Mouse (Mus musculus) hindbrain, embryonic 16.5 days (tissue): ENCODE data around the gene Smad9. TPM values are rescaled to one million over a fixed set of nuclear protein-coding genes. Genes with fewer than 3 reads are reported as not detected.

Experiments
- ATAC-seq: fragments of 200-750 bp; cut with Nextera tagmentation; 2 replicates; pipeline ENCODE4 v1.8.0; 2017; ENCODE audit warnings: moderate TSS enrichment, moderate library complexity
- H3K27ac ChIP-seq: fragments of 300-500 bp; sonication (generic); 2 replicates; pipeline ENCODE4 v1.5.1; 2014; ENCODE audit warnings: low read depth, mild to moderate bottlenecking, control low read depth, low read length, moderate library complexity
- H3K27me3 ChIP-seq: fragments of 300-500 bp; sonication (generic); replicated peaks from 2 replicates; pipeline ENCODE4 v1.6.1; 2014; ENCODE audit warnings: low read length; ENCODE audit not compliant: control insufficient read depth, insufficient read depth
- H3K36me3 ChIP-seq: fragments of 300-500 bp; sonication (generic); 2 replicates; pipeline ENCODE4 v1.6.1; 2014; ENCODE audit warnings: mild to moderate bottlenecking, low read length, moderate library complexity, mixed read lengths; ENCODE audit not compliant: control insufficient read depth, insufficient read depth
- H3K4me1 ChIP-seq: fragments of 300-500 bp; sonication (generic); 2 replicates; pipeline ENCODE4 v1.6.1; 2014; ENCODE audit warnings: low read depth, low read length; ENCODE audit not compliant: control insufficient read depth, insufficient read depth
- H3K4me2 ChIP-seq: fragments of 300-500 bp; sonication (generic); 2 replicates; pipeline ENCODE4 v1.6.1; 2014; ENCODE audit warnings: mild to moderate bottlenecking, low read length, control low read depth, moderate library complexity
- H3K4me3 ChIP-seq: fragments of 300-500 bp; sonication (generic); 2 replicates; pipeline ENCODE4 v1.5.1; 2014; ENCODE audit warnings: mild to moderate bottlenecking, low read length, control low read depth, moderate library complexity
- H3K9ac ChIP-seq: fragments of 300-500 bp; sonication (generic); 2 replicates; pipeline ENCODE4 v1.6.1; 2014; ENCODE audit warnings: low read depth, mild to moderate bottlenecking, control low read depth, low read length, moderate library complexity
- H3K9me3 ChIP-seq: fragments of 300-500 bp; sonication (generic); 2 replicates; pipeline ENCODE4 v1.6.1; 2014; ENCODE audit warnings: mild to moderate bottlenecking, low read length, moderate library complexity; ENCODE audit not compliant: control insufficient read depth
- WGBS: fragments of 180-500 bp; shearing (Covaris S2); extraction: QIAGEN DNeasy Blood & Tissue Kit; methylation state at CpG from one replicate; pipeline ENCODE4 v1.1.7; 2014; 5-methylcytosine and 5-hydroxymethylcytosine counted together
- polyA plus RNA-seq: library from polyadenylated mRNA; unstranded; fragments of >200 nt; fragmentation: Nextera tagmentation; extraction: Ambion mirVana; gene quantifications from 2 replicates; pipeline ENCODE4 v1.2.1, GENCODE M21; 2015

Gene Smad9
- polyA plus RNA-seq: 0.57 and 0.90 TPM in 2 replicates

DNA sequence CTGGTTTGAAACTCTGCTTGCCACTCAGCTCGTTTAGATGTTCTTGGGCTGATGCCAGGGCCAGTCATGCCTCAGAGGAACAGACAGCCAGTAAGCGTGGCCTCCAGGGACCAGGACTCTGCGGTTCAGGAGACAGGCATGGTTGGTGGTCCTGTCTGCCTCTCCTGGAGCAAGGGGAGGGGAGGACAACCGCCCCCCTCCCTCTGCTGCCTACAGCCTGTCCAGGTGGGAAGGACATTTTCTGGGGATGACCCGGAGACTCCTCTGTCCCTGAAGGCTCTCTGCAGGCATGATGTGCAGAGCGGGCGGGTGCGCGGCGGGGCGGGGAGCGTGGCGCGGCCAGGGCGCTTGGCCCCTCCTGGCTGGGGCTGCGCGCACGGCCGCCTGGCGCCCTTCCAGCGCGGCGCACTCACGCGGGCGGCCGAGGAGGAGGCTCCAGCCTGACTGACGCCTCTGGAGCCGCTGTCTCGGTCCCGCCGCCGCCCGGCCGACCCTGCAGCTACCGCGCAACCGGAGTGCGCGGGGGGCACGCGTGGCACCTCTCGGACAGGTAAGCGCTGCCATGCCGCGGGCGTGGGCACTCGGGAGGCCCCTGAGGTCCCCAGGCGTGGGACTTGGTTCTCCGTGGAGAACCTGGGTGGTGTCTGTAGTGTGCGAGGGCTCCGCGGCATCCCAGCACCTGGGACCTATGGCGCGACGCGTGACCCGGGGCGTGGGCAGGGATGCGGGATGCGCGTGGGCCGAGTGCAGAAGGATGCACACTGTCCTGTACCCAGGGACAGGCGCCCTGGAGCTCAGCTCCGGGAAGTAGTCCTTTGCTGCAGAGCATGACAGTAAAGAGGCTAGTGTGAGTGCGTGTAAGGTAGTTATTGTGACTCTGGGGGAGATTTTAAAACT is at the start of gene Smad9:
Gene Smad9, plus strand, starts transcription at position 438 of the 897 bp plus-strand sequence.
- H3K27me3 ChIP-seq: no peaks in the 10 kb centered on the region
- peak within 1 kb of the TSS; percentile 86 for H3K9ac ChIP-seq
- H3K9me3 ChIP-seq: no peaks in the 10 kb centered on the region
- H3K36me3 ChIP-seq: 0 out of 2 replicates have a peak, but pooled peaks cover 2% of the 10 kb centered on the region
- no peak within 1 kb of the TSS for H3K27ac ChIP-seq
- H3K4me2 ChIP-seq: peak within 1 kb of the TSS; percentile 71
- H3K4me1 ChIP-seq: peaks cover 5% of the 10 kb centered on the region; the same call in 1 of the 2 replicates
- peak; percentile 88 for ATAC-seq
- peak within 1 kb of the TSS; percentile 52 for H3K4me3 ChIP-seq
- under 1% methylated on average over 43 of the region's 66 CpGs for WGBS

DNA sequence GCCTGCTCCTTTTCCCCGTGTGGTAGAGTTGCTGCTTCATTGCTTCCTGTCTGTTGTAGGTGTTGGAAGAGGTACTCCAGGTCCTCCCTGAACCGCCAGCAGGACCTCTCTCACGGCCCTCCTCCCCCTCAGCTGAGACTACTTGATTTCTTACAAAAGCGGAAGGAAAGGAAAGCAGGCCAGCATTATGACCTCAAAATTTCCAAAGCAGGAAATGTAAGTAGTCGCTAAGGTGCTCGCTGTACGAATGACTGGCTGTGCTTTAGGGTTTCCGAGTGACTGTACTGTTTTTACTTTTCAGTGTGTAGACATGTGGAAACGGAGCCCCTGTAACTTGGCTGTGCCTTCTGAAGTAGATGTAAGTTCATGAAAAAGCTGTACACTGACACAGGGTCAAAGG is 46.4 kb upstream of the Smad9 start:
- Histone ChIP-seq H3K36me3 (peaks cover 28% of the 10 kb centered on the region), H3K4me3 (no peak overlapping the region), H3K9me3 (no peaks in the 10 kb centered on the region), H3K4me2 (no peak overlapping the region), H3K4me1 (no peaks in the 10 kb centered on the region), H3K27ac (no peak overlapping the region), H3K9ac (no peak overlapping the region), H3K27me3 (no peaks in the 10 kb centered on the region)
- no peak for ATAC-seq
- 93% methylated on average over 9 of the region's 9 CpGs for WGBS

DNA sequence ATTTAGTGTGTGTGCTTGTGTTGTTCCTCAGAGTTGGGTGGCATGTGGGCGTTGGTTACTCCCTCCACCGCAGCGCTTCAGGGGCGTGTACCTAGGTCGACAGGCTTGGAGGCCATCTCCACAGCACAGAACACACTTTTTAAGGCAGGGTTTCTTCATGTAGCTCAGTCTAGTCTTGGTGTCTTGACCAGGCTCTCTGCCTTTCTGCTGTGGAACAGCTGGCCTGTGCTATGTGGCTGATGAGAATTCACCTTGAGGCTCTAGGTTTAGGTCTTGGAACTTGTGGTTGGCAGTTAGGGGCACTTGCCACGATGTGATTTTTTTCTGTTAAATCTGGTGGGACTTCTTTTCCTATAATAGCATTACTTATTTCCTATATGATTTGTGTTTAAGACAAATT is 41.1 kb upstream of the Smad9 start, which contains the start of gene Gm21958:
Gene Gm21958, minus strand, starts transcription at position 101 of the 400 bp plus-strand sequence.
- no peak within 1 kb of the TSS for H3K9ac ChIP-seq
- no peaks in the 10 kb centered on the region for H3K27me3 ChIP-seq
- WGBS: 98% methylated on average over 6 of the region's 6 CpGs

DNA sequence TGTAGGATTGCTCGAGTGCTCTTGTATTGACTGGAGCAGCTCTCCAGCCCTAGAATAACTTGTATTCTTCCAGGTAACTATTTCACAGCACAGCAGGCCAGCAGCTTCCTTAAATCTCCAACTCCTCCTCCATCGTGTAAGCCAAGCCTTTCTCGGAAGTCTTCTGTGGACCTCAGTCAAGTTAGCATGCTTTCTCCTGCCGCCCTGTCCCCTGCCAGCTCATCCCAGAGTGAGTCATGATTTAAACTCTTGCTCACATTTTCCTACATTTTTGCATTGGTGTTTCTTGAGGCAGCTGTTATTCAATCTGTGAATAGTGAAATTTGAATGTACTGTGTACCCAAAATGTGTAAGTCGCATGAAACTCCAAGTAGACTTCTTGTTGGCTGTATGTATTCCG is 39.9 kb upstream of the Smad9 start:
- H3K4me1 ChIP-seq: no peaks in the 10 kb centered on the region
- no peak overlapping the region for H3K27ac ChIP-seq
- ATAC-seq: no peak
- no peak overlapping the region for H3K4me3 ChIP-seq
- H3K9me3 ChIP-seq: no peaks in the 10 kb centered on the region
- WGBS: 94% methylated on average over 6 of the region's 6 CpGs
- no peaks in the 10 kb centered on the region for H3K27me3 ChIP-seq
- no peak overlapping the region for H3K4me2 ChIP-seq
- peaks cover 45% of the 10 kb centered on the region for H3K36me3 ChIP-seq
- no peak overlapping the region for H3K9ac ChIP-seq

More for the DNA sequence above, 41.1 kb upstream of the Smad9 start, which contains the start of gene Gm21958:
- H3K27ac ChIP-seq: no peak within 1 kb of the TSS
- no peak for ATAC-seq
- no peaks in the 10 kb centered on the region for H3K9me3 ChIP-seq
- no peak within 1 kb of the TSS for H3K4me3 ChIP-seq
- H3K36me3 ChIP-seq: peaks cover 49% of the 10 kb centered on the region
- no peaks in the 10 kb centered on the region for H3K4me1 ChIP-seq
- H3K4me2 ChIP-seq: no peak within 1 kb of the TSS

DNA sequence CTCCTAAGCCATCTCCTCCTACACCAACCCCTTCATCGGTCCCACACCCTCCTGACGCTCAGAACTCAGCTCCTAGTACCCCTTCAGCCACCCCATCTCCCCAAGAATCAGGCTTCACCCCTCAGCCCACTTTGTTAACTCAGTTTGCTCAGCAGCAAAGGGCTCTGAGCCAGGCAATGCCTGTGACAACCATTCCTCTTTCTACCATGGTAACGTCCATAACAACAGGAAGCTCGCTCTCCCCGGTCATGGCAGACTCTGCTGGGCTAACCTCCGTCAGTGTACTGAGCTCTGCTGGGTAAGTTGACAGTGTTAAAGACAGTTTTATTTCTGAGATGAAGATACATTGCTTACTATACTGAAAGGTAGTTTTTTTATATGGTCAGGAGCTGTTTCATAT is 38.0 kb upstream of the Smad9 start:
- no peaks in the 10 kb centered on the region for H3K9me3 ChIP-seq
- peaks cover 31% of the 10 kb centered on the region for H3K36me3 ChIP-seq
- no peak overlapping the region for H3K4me2 ChIP-seq
- H3K9ac ChIP-seq: no peak overlapping the region
- no peaks in the 10 kb centered on the region for H3K27me3 ChIP-seq
- no peak overlapping the region for H3K27ac ChIP-seq
- H3K4me3 ChIP-seq: no peak overlapping the region
- ATAC-seq: peak; percentile 63; the same call in 1 of the 2 replicates
- H3K4me1 ChIP-seq: no peaks in the 10 kb centered on the region
- 68% methylated on average over 6 of the region's 6 CpGs for WGBS

DNA sequence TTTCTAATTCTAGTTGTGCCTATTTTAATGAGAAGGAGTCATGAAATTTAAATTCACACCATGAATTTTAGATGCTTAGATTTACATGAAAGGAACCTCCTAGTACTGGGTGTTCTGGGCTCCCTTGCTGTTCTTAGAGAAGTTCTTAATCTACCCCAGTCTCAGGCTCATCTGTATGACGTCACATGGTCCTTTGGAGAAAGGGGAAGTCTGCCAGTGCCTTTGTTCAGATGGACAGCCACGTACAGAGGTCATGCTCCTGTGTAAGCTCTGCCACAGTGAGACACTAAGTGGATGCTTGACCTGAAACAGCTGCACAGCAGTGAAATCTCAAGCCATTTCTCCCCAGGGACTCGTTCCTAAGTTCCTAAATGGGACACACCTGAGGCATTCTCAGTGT is 36.4 kb upstream of the Smad9 start:
- H3K9me3 ChIP-seq: no peaks in the 10 kb centered on the region
- 54% methylated on average over 3 of the region's 3 CpGs for WGBS
- no peak overlapping the region for H3K9ac ChIP-seq
- H3K36me3 ChIP-seq: peaks cover 31% of the 10 kb centered on the region
- H3K4me1 ChIP-seq: no peaks in the 10 kb centered on the region
- ATAC-seq: no peak
- H3K4me3 ChIP-seq: no peak overlapping the region
- H3K4me2 ChIP-seq: no peak overlapping the region
- H3K27ac ChIP-seq: no peak overlapping the region
- H3K27me3 ChIP-seq: no peaks in the 10 kb centered on the region

DNA sequence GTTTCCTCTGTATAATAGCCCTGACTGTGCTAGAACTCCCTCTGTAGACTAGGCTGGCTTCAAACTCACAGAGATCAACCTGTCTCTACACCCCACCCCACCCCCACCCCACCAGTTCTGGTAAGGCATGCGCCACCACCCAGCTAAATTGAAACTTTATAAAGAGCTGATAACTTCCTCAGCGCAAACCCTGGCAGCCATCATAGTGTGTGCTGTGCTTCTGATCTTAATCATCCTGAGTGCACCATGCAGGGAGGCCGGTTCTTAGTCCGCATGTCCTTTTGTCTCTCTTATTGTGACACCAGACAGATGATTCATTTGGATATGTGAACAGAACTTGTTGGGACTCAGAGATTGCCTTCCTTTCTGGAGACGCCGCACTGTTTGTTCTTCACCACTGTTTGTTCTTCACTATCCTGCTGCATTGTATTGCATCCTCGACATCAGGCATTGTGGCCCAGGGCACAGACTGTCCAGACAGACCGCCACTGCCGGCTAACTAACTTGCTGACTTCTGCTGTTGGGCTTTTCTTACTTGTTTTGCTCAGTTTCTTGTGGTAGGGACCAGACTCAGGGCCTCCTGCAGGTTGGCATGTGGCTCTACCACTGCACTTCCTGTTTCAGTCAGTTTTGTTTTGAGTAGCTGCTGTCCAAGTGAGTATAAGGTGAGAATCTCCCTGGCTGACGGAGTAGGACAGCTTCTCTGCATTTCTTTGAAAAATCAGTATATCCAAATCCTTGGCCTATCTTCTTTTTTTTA is 31.5 kb upstream of the Smad9 start:
- no peak overlapping the region for H3K4me2 ChIP-seq
- 82% methylated on average over 10 of the region's 10 CpGs for WGBS
- H3K4me1 ChIP-seq: no peaks in the 10 kb centered on the region
- no peak overlapping the region for H3K9ac ChIP-seq
- peaks cover 9% of the 10 kb centered on the region for H3K36me3 ChIP-seq
- H3K27me3 ChIP-seq: no peaks in the 10 kb centered on the region
- no peaks in the 10 kb centered on the region for H3K9me3 ChIP-seq
- no peak overlapping the region for H3K4me3 ChIP-seq
- no peak for ATAC-seq
- no peak overlapping the region for H3K27ac ChIP-seq

DNA sequence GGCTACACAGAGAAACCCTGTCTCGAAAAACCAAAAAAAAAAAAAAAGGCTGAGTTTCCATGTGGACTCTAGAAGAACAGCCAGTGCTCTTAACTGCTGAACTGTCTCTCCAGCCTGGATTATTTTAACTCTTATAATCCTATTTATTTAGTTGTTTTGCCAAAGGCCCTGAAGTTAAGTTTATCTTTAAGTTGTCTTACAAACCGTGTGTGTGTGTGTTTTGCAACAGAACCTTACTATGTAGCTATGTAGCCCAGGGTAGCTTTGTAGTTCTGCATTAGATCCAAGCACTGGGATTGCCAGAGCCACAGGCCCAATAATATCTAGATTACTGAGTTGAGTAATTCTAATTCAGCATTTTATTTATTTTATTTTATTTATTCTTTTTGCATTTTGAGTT is 30.0 kb upstream of the Smad9 start:
- no peak overlapping the region for H3K27ac ChIP-seq
- no peaks in the 10 kb centered on the region for H3K27me3 ChIP-seq
- no peak overlapping the region for H3K4me3 ChIP-seq
- H3K36me3 ChIP-seq: peaks cover 17% of the 10 kb centered on the region
- H3K4me1 ChIP-seq: no peaks in the 10 kb centered on the region
- no peak overlapping the region for H3K4me2 ChIP-seq
- ATAC-seq: no peak
- 95% methylated on average over 2 of the region's 2 CpGs for WGBS
- no peak overlapping the region for H3K9ac ChIP-seq
- no peaks in the 10 kb centered on the region for H3K9me3 ChIP-seq

DNA sequence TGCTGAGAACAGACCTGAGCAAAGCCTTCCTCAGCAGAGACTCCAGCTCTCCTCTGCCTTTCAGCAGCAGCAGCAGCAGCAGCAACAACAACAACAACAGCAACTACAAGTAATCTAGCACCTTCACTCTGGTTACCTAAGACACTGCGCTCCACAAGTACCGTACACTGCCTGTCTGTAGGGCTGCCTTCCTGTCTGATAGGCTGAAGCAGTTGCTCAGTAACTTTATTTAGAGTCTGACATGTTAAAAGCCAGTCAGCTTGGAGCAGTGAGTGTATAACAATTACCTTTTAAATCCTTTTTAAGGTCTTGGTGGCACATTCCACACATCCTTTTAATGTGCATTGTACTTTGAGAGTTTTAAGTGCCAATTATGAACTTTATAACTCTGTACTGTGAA is 27.8 kb upstream of the Smad9 start:
- H3K4me3 ChIP-seq: no peak overlapping the region
- H3K36me3 ChIP-seq: peaks cover 27% of the 10 kb centered on the region
- no peak overlapping the region for H3K9ac ChIP-seq
- no peaks in the 10 kb centered on the region for H3K27me3 ChIP-seq
- H3K4me2 ChIP-seq: no peak overlapping the region
- no peak for ATAC-seq
- no peaks in the 10 kb centered on the region for H3K9me3 ChIP-seq
- WGBS: 100% methylated on average over 2 of the region's 2 CpGs
- H3K27ac ChIP-seq: no peak overlapping the region
- H3K4me1 ChIP-seq: no peaks in the 10 kb centered on the region
